Mouse (Mus musculus) kidney, embryonic 16.5 days (tissue): ENCODE data around the gene Ocln. TPM values are rescaled to one million over a fixed set of nuclear protein-coding genes. Genes with fewer than 3 reads are reported as not detected.
A peak's percentile ranks its signal among the peaks of the same experiment; 100 is the strongest.

Experiments
- ATAC-seq: fragments of 200-750 bp; cut with Nextera tagmentation; 2 replicates; pipeline ENCODE4 v1.8.0; 2017; ENCODE audit warnings: moderate TSS enrichment; ENCODE audit not compliant: low FRiP score, low TSS enrichment
- H3K27ac ChIP-seq: fragments of 300-500 bp; sonication (generic); 2 replicates; pipeline ENCODE4 v1.5.1; 2014; ENCODE audit warnings: low read length
- H3K27me3 ChIP-seq: fragments of 300-500 bp; sonication (generic); 2 replicates; pipeline ENCODE4 v1.6.1; 2014; ENCODE audit warnings: low read length, control low read depth, mixed read lengths; ENCODE audit not compliant: insufficient read depth
- H3K36me3 ChIP-seq: fragments of 300-500 bp; sonication (generic); 2 replicates; pipeline ENCODE4 v1.6.1; 2014; ENCODE audit warnings: low read length, control low read depth, mixed read lengths; ENCODE audit not compliant: insufficient read depth
- H3K4me1 ChIP-seq: fragments of 300-500 bp; sonication (generic); 2 replicates; pipeline ENCODE4 v1.6.1; 2014; ENCODE audit warnings: low read length, control low read depth, mixed read lengths; ENCODE audit not compliant: insufficient read depth
- H3K4me2 ChIP-seq: fragments of 300-500 bp; sonication (generic); replicated peaks from 2 replicates; pipeline ENCODE4 v1.6.1; 2014; ENCODE audit warnings: low read depth, low read length
- H3K4me3 ChIP-seq: fragments of 300-500 bp; sonication (generic); 2 replicates; pipeline ENCODE4 v1.5.1; 2014; ENCODE audit warnings: mild to moderate bottlenecking, low read length
- H3K9ac ChIP-seq: fragments of 300-500 bp; sonication (generic); replicated peaks from 2 replicates; pipeline ENCODE4 v1.6.1; 2014; ENCODE audit warnings: low read length
- H3K9me3 ChIP-seq: fragments of 300-500 bp; sonication (generic); 2 replicates; pipeline ENCODE4 v1.6.1; 2016; ENCODE audit warnings: low read length, control low read depth
- WGBS: fragments of 180-500 bp; shearing (Covaris S2); extraction: QIAGEN DNeasy Blood & Tissue Kit; methylation state at CpG from one replicate; pipeline ENCODE4 v1.1.7; 2014; 5-methylcytosine and 5-hydroxymethylcytosine counted together
- polyA plus RNA-seq: library from polyadenylated mRNA; unstranded; fragments of >200 nt; fragmentation: Nextera tagmentation; extraction: Ambion mirVana; gene quantifications from 2 replicates; pipeline ENCODE4 v1.2.1, GENCODE M21; 2015

Ocln gene
- polyA plus RNA-seq, 1 experiment from 2014 or later: 34.4 TPM

DNA sequence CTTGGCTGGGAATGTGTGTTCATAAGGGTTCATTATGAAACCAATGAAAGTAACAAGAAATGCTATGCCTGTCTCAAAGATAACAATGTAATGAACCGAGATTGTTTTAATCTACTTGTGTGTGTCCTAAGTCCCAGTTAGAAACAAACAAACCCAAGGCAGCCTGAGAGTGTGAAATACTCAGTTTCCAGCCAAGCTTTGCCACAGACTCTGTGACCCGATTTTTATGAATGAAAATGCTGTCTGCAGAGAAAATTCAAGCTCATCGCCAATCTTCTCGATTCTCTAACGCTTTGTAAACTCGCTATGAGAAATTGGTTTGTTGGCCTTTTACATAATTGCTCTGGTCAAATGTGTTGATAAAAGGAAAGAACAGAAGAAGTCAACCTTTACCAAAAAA lies 27.6 kb downstream of the Ocln start:
- no peak overlapping the region for H3K4me3 ChIP-seq
- ATAC-seq: no peak

DNA sequence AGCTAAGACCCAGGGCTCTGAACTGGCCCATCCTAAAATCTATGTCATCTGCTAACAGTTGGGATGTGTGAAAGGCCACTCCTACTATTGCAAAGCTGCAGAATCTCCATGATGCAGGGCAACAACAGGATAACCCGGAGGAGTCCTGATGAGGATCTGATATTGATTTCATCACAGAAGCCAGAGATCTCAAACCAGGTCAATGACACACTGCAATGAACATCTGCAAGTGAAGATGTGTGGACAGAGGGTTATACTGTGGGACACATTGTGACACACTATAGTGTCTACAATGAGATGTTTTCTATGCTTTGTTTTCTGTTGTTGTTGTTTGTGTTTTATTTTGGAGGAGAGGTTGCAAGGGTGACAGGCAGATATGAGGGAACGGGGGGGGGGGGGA lies 28.8 kb downstream of the Ocln start:
- WGBS: 85% methylated on average over 2 of the region's 2 CpGs
- H3K27me3 ChIP-seq: no peaks in the 10 kb centered on the region
- H3K4me2 ChIP-seq: no peak overlapping the region
- H3K9me3 ChIP-seq: no peaks in the 10 kb centered on the region
- no peaks in the 10 kb centered on the region for H3K36me3 ChIP-seq
- no peak overlapping the region for H3K27ac ChIP-seq
- no peak overlapping the region for H3K9ac ChIP-seq
- H3K4me1 ChIP-seq: peaks cover 10% of the 10 kb centered on the region
- no peak overlapping the region for H3K4me3 ChIP-seq
- ATAC-seq: no peak

More for the DNA sequence above, 27.6 kb downstream of the Ocln start:
- no peaks in the 10 kb centered on the region for H3K27me3 ChIP-seq
- H3K36me3 ChIP-seq: no peaks in the 10 kb centered on the region
- peaks cover 6% of the 10 kb centered on the region; the same call in 1 of the 2 replicates for H3K4me1 ChIP-seq
- H3K9me3 ChIP-seq: peaks cover 2% of the 10 kb centered on the region; the same call in 1 of the 2 replicates
- no peak overlapping the region for H3K4me2 ChIP-seq
- 88% methylated on average over 6 of the region's 6 CpGs for WGBS
- no peak overlapping the region for H3K9ac ChIP-seq
- H3K27ac ChIP-seq: no peak overlapping the region

DNA sequence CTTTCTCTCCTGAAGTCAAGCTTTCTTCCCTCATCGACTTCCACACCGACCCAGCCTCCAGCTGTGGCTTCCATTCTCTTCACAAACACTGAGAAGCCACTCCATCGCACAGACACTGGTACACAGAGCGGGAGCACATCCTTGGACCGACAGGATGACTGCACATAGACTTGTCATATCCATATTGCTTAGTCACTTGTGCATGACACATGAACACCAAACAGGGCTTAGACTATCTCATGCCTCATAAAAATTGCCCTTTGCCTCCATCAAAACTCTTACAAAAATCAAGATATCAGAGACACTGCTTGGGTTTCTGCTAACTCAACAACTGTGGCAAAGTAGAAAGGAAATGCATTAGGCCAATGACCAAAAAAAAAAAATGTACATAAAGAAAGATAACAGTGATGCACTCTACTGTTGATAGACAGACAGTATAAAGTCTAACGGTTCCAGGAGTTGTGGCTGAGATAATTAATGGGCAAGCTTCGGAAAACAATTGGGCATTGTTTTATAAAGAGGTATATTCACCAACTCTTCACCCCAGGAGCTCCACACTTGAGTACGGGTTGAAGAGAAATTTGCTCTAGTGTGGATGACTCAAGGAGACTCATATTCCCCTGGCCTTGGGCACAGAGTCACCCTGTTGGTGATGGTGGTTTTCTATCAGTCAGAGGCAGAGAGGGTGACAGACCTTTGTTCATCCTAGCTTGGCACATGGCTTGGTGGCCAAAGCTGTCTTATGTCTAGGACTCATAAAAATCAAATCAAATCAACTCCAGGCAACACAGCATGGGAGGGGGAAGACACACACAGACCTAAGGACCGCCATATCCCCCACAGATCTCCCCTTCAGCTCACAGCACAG lies 30.6 kb downstream of the Ocln start:
- Histone ChIP-seq H3K4me3 (no peak overlapping the region), H3K27me3 (no peaks in the 10 kb centered on the region), H3K9ac (no peak overlapping the region), H3K27ac (no peak overlapping the region), H3K36me3 (no peaks in the 10 kb centered on the region), H3K4me2 (no peak overlapping the region), H3K4me1 (peaks cover 11% of the 10 kb centered on the region), H3K9me3 (no peaks in the 10 kb centered on the region)
- WGBS: 86% methylated on average over 9 of the region's 9 CpGs
- no peak for ATAC-seq

DNA sequence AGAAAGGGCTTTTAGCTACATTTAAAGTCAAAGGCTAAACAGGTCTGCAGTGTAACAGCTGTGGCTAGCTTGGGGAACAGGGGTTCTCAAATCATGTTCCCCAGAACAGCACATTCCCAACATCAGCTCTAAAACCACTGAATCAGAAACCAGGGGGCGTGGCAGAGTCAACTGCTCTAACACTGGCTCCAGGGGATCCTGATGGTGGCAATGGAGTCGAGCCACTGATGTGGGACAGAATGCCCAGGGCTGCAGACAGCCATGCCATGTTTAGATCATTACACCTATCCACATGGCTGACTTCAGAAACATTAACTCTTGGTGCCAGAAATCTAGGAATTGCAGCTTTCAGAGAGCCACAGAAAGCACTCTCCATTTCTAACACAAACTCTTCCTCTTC lies 33.4 kb downstream of the Ocln start:
- ATAC-seq: peak; percentile 85
- WGBS: 52% methylated on average over 2 of the region's 2 CpGs
- Histone ChIP-seq H3K27ac (peak overlapping the region; percentile 90), H3K9ac (no peak overlapping the region), H3K36me3 (no peaks in the 10 kb centered on the region), H3K4me1 (peaks cover 12% of the 10 kb centered on the region), H3K4me2 (0 out of 2 replicates have a peak overlapping the region, but pooled peaks have one; percentile 5), H3K9me3 (no peaks in the 10 kb centered on the region), H3K4me3 (no peak overlapping the region), H3K27me3 (no peaks in the 10 kb centered on the region)

DNA sequence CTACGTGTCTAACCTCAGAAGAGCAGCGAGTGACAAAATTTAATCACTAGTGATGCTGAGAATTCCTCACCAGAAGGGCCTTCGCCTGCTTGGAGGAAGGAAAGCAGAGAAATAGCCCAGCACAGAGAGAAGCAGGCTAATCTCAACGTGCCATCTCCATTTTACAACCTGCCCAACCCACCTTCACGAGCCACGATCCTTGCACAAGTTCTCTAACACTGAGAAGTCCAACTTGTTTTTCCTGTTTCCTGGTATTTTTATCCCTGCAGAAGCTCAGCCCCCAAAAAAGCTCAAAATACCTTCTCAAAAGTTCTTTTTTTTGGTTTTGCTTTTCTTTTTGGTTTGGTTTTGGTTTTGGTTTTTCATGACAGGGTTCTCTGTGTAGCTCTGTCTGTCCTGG lies 34.3 kb downstream of the Ocln start:
- no peaks in the 10 kb centered on the region for H3K36me3 ChIP-seq
- no peaks in the 10 kb centered on the region for H3K9me3 ChIP-seq
- H3K27me3 ChIP-seq: no peaks in the 10 kb centered on the region
- 45% methylated on average over 6 of the region's 6 CpGs for WGBS
- no peak overlapping the region for H3K9ac ChIP-seq
- ATAC-seq: no peak
- peak overlapping the region; percentile 90 for H3K27ac ChIP-seq
- no peak overlapping the region for H3K4me3 ChIP-seq
- H3K4me2 ChIP-seq: no peak overlapping the region
- peaks cover 12% of the 10 kb centered on the region for H3K4me1 ChIP-seq

DNA sequence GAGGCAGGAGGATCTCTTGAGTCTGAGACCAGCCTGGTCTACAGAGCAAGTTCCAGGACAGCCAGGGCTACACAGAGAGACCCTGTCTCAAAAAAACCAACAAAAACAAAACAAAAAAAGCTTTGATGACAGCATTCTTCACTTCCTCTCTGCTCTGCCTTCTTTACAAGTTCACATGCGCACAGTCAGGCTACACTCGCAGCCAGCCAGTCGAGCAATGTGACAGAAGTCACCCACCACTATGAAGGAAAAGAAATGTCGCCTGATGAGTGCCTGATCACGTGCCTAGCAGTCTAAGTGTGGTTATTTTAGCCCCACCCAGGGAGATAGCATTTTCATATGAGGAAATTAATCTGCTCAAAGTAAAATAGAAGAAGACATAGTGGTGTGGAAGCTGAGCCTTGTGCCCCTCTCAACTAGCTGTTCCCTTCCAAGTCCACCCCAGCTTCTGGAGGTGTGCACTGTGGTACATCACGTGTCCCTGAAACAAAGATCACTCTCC lies 34.8 kb downstream of the Ocln start:
- Histone ChIP-seq H3K27me3 (no peaks in the 10 kb centered on the region), H3K4me1 (peaks cover 12% of the 10 kb centered on the region), H3K4me2 (no peak overlapping the region), H3K4me3 (no peak overlapping the region), H3K9me3 (no peaks in the 10 kb centered on the region), H3K27ac (peak overlapping the region; percentile 48; the same call in 1 of the 2 replicates), H3K9ac (no peak overlapping the region), H3K36me3 (no peaks in the 10 kb centered on the region)
- WGBS: 83% methylated on average over 6 of the region's 6 CpGs
- ATAC-seq: no peak

DNA sequence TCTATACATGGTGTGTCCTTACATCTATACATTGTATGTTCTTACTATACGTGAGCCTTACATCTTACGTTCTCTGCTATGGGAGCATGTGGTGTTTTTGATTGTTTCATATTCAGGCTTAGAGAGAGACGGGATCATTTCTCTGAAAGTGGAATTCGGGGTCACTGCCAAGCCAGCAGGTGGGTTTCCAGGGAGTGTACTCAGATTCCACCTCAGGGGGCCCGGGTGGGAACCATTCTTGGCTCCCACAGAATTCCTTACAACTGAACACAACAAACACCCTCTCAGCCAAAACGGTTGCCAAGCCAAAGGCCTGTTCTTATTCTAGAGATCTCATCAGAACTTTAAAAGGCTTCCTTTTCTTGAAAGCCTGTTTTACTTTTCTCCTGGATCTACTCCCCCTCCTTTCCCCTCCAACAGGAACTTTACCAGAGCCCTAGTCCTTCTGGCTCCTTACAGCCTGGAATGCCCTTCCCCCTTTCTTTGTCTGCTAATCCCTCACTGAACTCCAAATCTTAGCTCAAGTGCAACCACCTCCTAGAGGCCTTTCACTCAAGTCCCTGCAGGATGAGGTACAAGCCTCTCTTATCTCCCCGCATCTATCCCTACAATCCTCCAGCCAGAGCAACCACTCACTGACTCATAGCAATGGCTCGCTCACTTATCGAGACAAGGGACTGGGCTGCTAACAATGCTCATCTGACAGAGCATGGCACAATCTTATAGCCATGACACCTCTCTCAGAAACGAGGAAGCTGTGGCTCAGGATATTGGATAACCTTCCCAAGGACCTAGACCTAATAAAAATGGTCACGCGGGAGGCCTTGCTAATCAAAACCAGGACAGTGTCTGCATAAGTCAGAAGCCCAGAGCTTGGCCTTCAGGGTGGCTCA lies 36.1 kb downstream of the Ocln start:
- no peak for ATAC-seq
- H3K4me3 ChIP-seq: no peak overlapping the region
- whole genome bisulfite sequencing: 55% methylated on average over 12 of the region's 12 CpGs
- no peak overlapping the region for H3K4me2 ChIP-seq
- H3K9me3 ChIP-seq: no peaks in the 10 kb centered on the region
- H3K9ac ChIP-seq: 0 out of 2 replicates have a peak overlapping the region, but pooled peaks have one; percentile 8
- no peaks in the 10 kb centered on the region for H3K36me3 ChIP-seq
- peaks cover 12% of the 10 kb centered on the region for H3K4me1 ChIP-seq
- H3K27me3 ChIP-seq: no peaks in the 10 kb centered on the region
- peak overlapping the region; percentile 48 for H3K27ac ChIP-seq

DNA sequence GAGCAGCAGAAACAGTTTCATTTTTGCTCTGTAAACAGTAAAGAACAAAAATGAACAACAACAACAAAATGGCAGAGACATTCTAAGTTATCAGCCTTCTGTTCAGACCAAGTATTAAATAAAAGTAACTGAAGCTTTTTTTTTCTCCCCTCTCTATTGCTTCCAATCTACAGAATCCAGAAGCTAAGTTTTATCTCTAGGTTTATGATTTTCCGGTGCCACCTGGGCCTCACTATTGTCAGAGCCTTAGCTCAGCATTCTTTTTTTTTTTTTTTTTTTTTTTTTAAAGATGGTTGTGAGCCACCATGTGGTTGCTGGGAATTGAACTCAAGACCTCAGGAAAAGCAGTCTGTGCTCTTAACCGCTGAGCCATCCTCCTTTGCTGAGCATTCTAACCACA lies 39.7 kb downstream of the Ocln start:
- peaks cover 7% of the 10 kb centered on the region; the same call in 1 of the 2 replicates for H3K4me1 ChIP-seq
- no peak overlapping the region for H3K27ac ChIP-seq
- H3K36me3 ChIP-seq: no peaks in the 10 kb centered on the region
- H3K4me3 ChIP-seq: no peak overlapping the region
- no peak overlapping the region for H3K4me2 ChIP-seq
- H3K9me3 ChIP-seq: no peaks in the 10 kb centered on the region
- H3K9ac ChIP-seq: no peak overlapping the region
- H3K27me3 ChIP-seq: no peaks in the 10 kb centered on the region
- WGBS: 94% methylated on average over 2 of the region's 2 CpGs
- ATAC-seq: no peak

DNA sequence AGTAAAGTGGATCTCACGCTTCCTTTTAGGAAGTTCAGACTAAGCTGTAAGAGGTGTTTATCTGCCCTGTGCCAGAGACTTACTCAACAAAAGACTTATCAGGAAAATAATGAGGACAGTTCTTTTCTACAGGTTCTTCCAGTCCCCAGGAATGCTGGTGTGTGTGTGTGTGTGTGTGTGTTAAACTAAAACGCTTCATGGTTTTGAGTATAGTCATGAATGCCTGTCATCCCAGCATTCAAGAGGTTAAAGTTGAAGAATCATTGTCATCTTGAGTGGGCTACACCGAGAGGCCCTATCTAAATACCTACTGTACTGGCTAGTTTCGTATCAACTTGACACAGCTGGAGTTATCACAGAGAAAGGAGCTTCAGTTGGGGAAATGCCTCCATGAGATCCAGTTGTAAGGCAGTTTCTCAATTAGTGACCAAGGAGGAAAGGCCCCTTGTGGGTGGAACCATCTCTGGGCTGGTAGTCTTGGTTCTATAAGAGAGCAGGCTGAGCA lies 40.6 kb downstream of the Ocln start:
- Histone ChIP-seq H3K4me3 (no peak overlapping the region), H3K9me3 (no peaks in the 10 kb centered on the region), H3K4me2 (no peak overlapping the region), H3K9ac (no peak overlapping the region), H3K27ac (no peak overlapping the region), H3K4me1 (peaks cover 7% of the 10 kb centered on the region; the same call in 1 of the 2 replicates), H3K27me3 (no peaks in the 10 kb centered on the region), H3K36me3 (no peaks in the 10 kb centered on the region)
- ATAC-seq: no peak
- 84% methylated on average over 4 of the region's 4 CpGs for WGBS
